Mouse (Mus musculus): ENCODE results near the gene Mylk. TPM values are rescaled to one million over a fixed set of nuclear protein-coding genes. Genes with fewer than 3 reads are reported as not detected.

Gene Mylk
- total RNA-seq, 1 experiment = 0.27 TPM

DNA sequence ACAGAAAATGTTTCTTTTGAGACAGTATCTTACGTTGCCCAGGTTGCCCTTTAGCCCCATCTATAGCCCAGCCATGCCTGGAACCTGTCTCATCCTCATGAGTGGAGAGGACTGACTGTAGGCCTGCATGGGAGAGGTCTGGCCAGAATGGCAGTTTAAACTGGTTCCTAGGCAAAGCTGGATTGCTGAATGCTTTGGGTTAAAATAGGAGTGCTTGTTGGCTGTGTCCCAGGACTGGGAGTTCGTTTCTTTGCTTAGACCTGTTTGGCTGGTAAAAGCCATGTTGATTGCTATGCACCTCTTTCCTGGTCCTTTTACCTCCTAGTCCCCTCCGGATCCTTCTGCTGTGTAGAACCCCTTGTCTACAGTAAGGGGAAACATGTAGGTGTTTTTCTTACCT is 288.2 kb downstream of the Mylk start:
- H3K9me3 ChIP-seq (ENCODE audit: control insufficient read depth, insufficient read depth, low read depth, low read length) = no peaks in the 10 kb centered on the region
- in situ Hi-C loops (cut with MboI; ENCODE audit: low sequenced_read_pairs in 2 of 2, unreplicated experiment in 2 of 2) = no loop called here
- H3K36me3 ChIP-seq (ENCODE audit: control insufficient read depth, insufficient read depth, low read length, poor library complexity, severe bottlenecking) = peaks cover 40% of the 10 kb centered on the region
- DNase-seq (ENCODE audit: low read depth, low spot score) = no peak
- peaks cover 9 to 25% of the 10 kb centered on the region in 2 experiments; a peak in 2 of 4 replicates for H3K4me1 ChIP-seq (ENCODE audit: control insufficient read depth in 2 of 2, insufficient read depth in 2 of 2, low read length in 2 of 2, poor library complexity in 1 of 2)
- TF ChIP-seq MAFK (IDR thresholded peaks at IDR 0.05; ENCODE audit: insufficient read depth, low read depth, low read length) (no peak), ZNF384 (IDR thresholded peaks at IDR 0.05; ENCODE audit: low read depth, low read length) (no peak), CHD2 (IDR thresholded peaks at IDR 0.05; ENCODE audit: low read depth, low read length) (no peak), HCFC1 (IDR thresholded peaks at IDR 0.05; ENCODE audit: borderline replicate concordance, insufficient read depth, low read length) (no peak), ZC3H11A (IDR thresholded peaks at IDR 0.05; ENCODE audit: borderline replicate concordance, low read depth, low read length) (no peak)
- H3K9ac ChIP-seq (ENCODE audit: insufficient read depth, low read depth, low read length, poor library complexity, severe bottlenecking) = no peak overlapping the region
- no peak overlapping the region for H3K27ac ChIP-seq (ENCODE audit: insufficient read depth, low read depth, low read length, poor library complexity, severe bottlenecking)
- no peak overlapping the region for H3K4me3 ChIP-seq (ENCODE audit: insufficient read depth in 1 of 2, low read depth in 1 of 2, low read length in 2 of 2, poor library complexity in 1 of 2, severe bottlenecking in 1 of 2)

DNA sequence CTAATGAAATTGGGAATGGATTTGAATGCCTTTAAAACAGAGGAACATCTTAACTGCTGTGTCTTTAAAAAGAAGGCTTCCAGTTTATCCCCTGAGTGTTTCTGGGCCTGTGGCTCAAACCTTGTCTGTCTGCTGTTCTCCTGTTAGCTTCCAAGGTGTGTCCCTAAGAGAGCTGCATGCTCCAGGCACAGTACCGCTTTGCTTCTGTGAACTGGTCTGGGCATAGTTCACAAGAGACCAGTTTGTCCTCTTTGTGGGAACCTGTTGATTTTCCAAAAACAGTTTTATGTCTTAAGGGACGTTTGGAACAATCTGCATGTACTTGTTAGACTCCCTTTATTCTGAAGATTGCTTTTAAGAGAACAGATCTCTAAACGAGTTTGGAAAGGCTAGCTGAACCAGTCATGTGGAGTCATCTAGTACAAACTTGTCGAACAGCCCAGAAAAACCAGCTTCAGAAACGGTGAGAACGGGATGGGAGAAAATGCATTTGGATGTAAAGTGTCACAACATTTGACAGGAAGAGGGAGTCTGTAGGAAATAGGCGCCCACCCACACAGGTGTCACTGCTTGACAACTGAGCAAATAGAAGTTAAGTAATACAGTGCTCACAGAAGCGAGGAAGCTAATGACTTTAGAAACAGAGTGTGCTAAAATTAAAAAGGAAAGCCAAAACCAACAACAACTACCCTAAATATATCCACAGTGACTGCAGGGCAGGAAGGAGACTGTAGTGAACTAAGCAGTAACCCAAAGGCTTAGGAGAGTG is 289.0 kb downstream of the Mylk start:
- no peaks in the 10 kb centered on the region for H3K9me3 ChIP-seq (ENCODE audit: control insufficient read depth, insufficient read depth, low read depth, low read length)
- peaks cover 36% of the 10 kb centered on the region for H3K36me3 ChIP-seq (ENCODE audit: control insufficient read depth, insufficient read depth, low read length, poor library complexity, severe bottlenecking)
- in situ Hi-C loops (cut with MboI; ENCODE audit: low sequenced_read_pairs in 2 of 2, unreplicated experiment in 2 of 2) = no loop called here
- DNase-seq (ENCODE audit: low read depth, low spot score) = no peak
- peaks cover 9 to 25% of the 10 kb centered on the region in 2 experiments; a peak in 2 of 4 replicates for H3K4me1 ChIP-seq (ENCODE audit: control insufficient read depth in 2 of 2, insufficient read depth in 2 of 2, low read length in 2 of 2, poor library complexity in 1 of 2)
- no peak overlapping the region for H3K9ac ChIP-seq (ENCODE audit: insufficient read depth, low read depth, low read length, poor library complexity, severe bottlenecking)
- no peak overlapping the region for H3K4me3 ChIP-seq (ENCODE audit: insufficient read depth in 1 of 2, low read depth in 1 of 2, low read length in 2 of 2, poor library complexity in 1 of 2, severe bottlenecking in 1 of 2)
- no peak for TF ChIP-seq ZNF384 (IDR thresholded peaks at IDR 0.05; ENCODE audit: low read depth, low read length)
- no peak for TF ChIP-seq MAFK (IDR thresholded peaks at IDR 0.05; ENCODE audit: insufficient read depth, low read depth, low read length)
- TF ChIP-seq HCFC1 (IDR thresholded peaks at IDR 0.05; ENCODE audit: borderline replicate concordance, insufficient read depth, low read length) = no peak
- TF ChIP-seq ZC3H11A (IDR thresholded peaks at IDR 0.05; ENCODE audit: borderline replicate concordance, low read depth, low read length) = no peak
- TF ChIP-seq CHD2 (IDR thresholded peaks at IDR 0.05; ENCODE audit: low read depth, low read length) = no peak
- no peak overlapping the region for H3K27ac ChIP-seq (ENCODE audit: insufficient read depth, low read depth, low read length, poor library complexity, severe bottlenecking)

DNA sequence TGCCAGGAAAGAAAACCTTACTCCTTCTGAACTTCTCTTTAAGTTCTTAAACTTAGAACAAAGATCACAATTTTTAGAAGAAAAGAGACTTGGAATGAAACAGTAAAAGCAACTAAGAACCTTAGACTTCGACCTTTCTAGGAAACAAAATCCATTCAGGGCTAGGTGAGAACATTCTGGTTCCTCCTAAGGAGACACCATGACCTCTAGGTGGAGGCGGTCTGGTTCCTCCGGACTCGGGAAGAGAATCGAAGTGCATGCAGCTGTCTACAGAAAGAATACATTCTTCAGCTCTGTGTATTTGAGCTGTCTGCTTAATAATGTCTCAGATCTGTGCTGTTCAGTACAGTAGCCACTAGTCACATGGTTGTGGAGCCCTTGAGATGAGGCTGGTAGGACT is 290.0 kb downstream of the Mylk start:
- Histone ChIP-seq H3K4me1 (ENCODE audit: control insufficient read depth in 2 of 2, insufficient read depth in 2 of 2, low read length in 2 of 2, poor library complexity in 1 of 2) (peaks cover 9 to 29% of the 10 kb centered on the region in 2 experiments; a peak in 2 of 4 replicates), H3K4me3 (ENCODE audit: insufficient read depth in 1 of 2, low read depth in 1 of 2, low read length in 2 of 2, poor library complexity in 1 of 2, severe bottlenecking in 1 of 2) (no peak overlapping the region), H3K27ac (ENCODE audit: insufficient read depth, low read depth, low read length, poor library complexity, severe bottlenecking) (no peak overlapping the region), H3K9me3 (ENCODE audit: control insufficient read depth, insufficient read depth, low read depth, low read length) (no peaks in the 10 kb centered on the region), H3K36me3 (ENCODE audit: control insufficient read depth, insufficient read depth, low read length, poor library complexity, severe bottlenecking) (peaks cover 30% of the 10 kb centered on the region), H3K9ac (ENCODE audit: insufficient read depth, low read depth, low read length, poor library complexity, severe bottlenecking) (no peak overlapping the region)
- in situ Hi-C loops (cut with MboI; ENCODE audit: low sequenced_read_pairs in 2 of 2, unreplicated experiment in 2 of 2) = no loop called here
- DNase-seq (ENCODE audit: low read depth, low spot score) = no peak
- TF ChIP-seq HCFC1 (IDR thresholded peaks at IDR 0.05; ENCODE audit: borderline replicate concordance, insufficient read depth, low read length) (no peak), ZC3H11A (IDR thresholded peaks at IDR 0.05; ENCODE audit: borderline replicate concordance, low read depth, low read length) (no peak), CHD2 (IDR thresholded peaks at IDR 0.05; ENCODE audit: low read depth, low read length) (no peak), ZNF384 (IDR thresholded peaks at IDR 0.05; ENCODE audit: low read depth, low read length) (no peak), MAFK (IDR thresholded peaks at IDR 0.05; ENCODE audit: insufficient read depth, low read depth, low read length) (no peak)

DNA sequence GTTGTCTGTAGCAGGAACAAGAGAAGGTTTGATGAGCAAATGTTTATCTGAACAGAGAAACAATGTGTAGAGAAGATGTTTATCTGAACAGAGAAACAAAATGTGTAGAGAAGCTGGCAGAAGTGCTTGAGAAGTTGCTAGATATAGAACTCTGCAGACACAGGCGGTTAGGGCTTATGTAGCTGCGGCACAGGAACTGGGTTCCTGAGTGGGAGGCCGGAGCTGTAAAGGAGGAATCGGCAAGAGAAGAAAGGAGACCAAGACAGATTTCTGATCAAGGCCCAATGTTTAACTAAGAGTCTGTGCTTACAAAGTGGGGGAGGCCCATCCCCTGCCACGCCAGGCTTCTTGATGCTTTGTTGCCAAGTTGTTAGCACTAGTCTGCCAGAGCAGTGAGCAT is 291.7 kb downstream of the Mylk start:
- H3K4me1 ChIP-seq (ENCODE audit: control insufficient read depth in 2 of 2, insufficient read depth in 2 of 2, low read length in 2 of 2, poor library complexity in 1 of 2) = peaks cover 9 to 31% of the 10 kb centered on the region in 2 experiments; a peak in 2 of 4 replicates
- no peak overlapping the region for H3K9ac ChIP-seq (ENCODE audit: insufficient read depth, low read depth, low read length, poor library complexity, severe bottlenecking)
- no peaks in the 10 kb centered on the region for H3K9me3 ChIP-seq (ENCODE audit: control insufficient read depth, insufficient read depth, low read depth, low read length)
- H3K4me3 ChIP-seq (ENCODE audit: insufficient read depth in 1 of 2, low read depth in 1 of 2, low read length in 2 of 2, poor library complexity in 1 of 2, severe bottlenecking in 1 of 2) = no peak overlapping the region
- TF ChIP-seq MAFK (IDR thresholded peaks at IDR 0.05; ENCODE audit: insufficient read depth, low read depth, low read length) (no peak), CHD2 (IDR thresholded peaks at IDR 0.05; ENCODE audit: low read depth, low read length) (no peak), ZC3H11A (IDR thresholded peaks at IDR 0.05; ENCODE audit: borderline replicate concordance, low read depth, low read length) (no peak), HCFC1 (IDR thresholded peaks at IDR 0.05; ENCODE audit: borderline replicate concordance, insufficient read depth, low read length) (no peak), ZNF384 (IDR thresholded peaks at IDR 0.05; ENCODE audit: low read depth, low read length) (no peak)
- DNase-seq (ENCODE audit: low read depth, low spot score) = no peak
- 0 out of 2 replicates have a peak overlapping the region, but pooled peaks have one; percentile 0 for H3K27ac ChIP-seq (ENCODE audit: insufficient read depth, low read depth, low read length, poor library complexity, severe bottlenecking)
- in situ Hi-C loops (cut with MboI; ENCODE audit: low sequenced_read_pairs in 2 of 2, unreplicated experiment in 2 of 2) = no loop called here
- peaks cover 25% of the 10 kb centered on the region for H3K36me3 ChIP-seq (ENCODE audit: control insufficient read depth, insufficient read depth, low read length, poor library complexity, severe bottlenecking)
